Mouse (Mus musculus) C2C12 (cell line): ENCODE measurements around the gene Osbpl5. TPM values are rescaled to one million over a fixed set of nuclear protein-coding genes. Genes with fewer than 3 reads are reported as not detected.

Experiments used
- H3K27me3 ChIP-seq: one replicate; pipeline ENCODE4 v1.6.1; 2011; ENCODE audit not compliant: control insufficient read depth, insufficient read depth, insufficient read length
- H3K36me3 ChIP-seq: one replicate; pipeline ENCODE4 v1.6.1; 2011; ENCODE audit not compliant: control insufficient read depth, insufficient read depth
- H3K4me3 ChIP-seq: one replicate; pipeline ENCODE4 v1.5.1; 2011; ENCODE audit warnings: mild to moderate bottlenecking, control low read depth; ENCODE audit not compliant: poor library complexity, insufficient read depth, severe bottlenecking
- H3K79me2 ChIP-seq: one replicate; pipeline ENCODE4 v1.6.1; 2011; ENCODE audit not compliant: control insufficient read depth, insufficient read depth
- H3K79me3 ChIP-seq: one replicate; pipeline ENCODE4 v1.6.1; 2011; ENCODE audit warnings: low read depth, control low read depth
- H3ac ChIP-seq: one replicate; pipeline ENCODE3; 2011; ENCODE audit warnings: low read depth; ENCODE audit not compliant: control insufficient read depth, insufficient read length
- CEBPB ChIP-seq: IDR thresholded peaks from one replicate; pipeline ENCODE4 v1.6.1; 2011; ENCODE audit warnings: low read depth, mild to moderate bottlenecking, control low read depth, moderate library complexity
- CTCF ChIP-seq: IDR thresholded peaks from one replicate; pipeline ENCODE4 v1.5.1; 2011; ENCODE audit not compliant: control insufficient read depth, insufficient read depth, insufficient read length
- FOSL1 ChIP-seq: IDR thresholded peaks from one replicate; pipeline ENCODE4 v1.8.0; 2011; ENCODE audit warnings: mild to moderate bottlenecking, low read length; ENCODE audit not compliant: poor library complexity, insufficient read depth, severe bottlenecking
- MAX ChIP-seq: IDR thresholded peaks from one replicate; pipeline ENCODE4 v1.6.1; 2011; ENCODE audit warnings: mild to moderate bottlenecking, control low read depth
- MYOD1 ChIP-seq: IDR thresholded peaks from one replicate; pipeline ENCODE4 v1.6.1; 2011; ENCODE audit warnings: low read depth; ENCODE audit not compliant: control insufficient read depth, insufficient read length
- MYOG ChIP-seq: IDR thresholded peaks from one replicate; pipeline ENCODE4 v1.6.1; 2011; ENCODE audit not compliant: control insufficient read depth, insufficient read length; ENCODE audit errors: extremely low read depth
- USF1 ChIP-seq: IDR thresholded peaks from one replicate; pipeline ENCODE4 v1.6.1; 2011; ENCODE audit warnings: low read depth, mild to moderate bottlenecking, control low read depth, moderate library complexity
- polyA plus RNA-seq: library from polyadenylated mRNA; unstranded; fragments of >200 nt; fragmentation: generic; extraction: Trizol; gene quantifications from one replicate; pipeline ENCODE4 v1.2.1, GENCODE M21; 2012; ENCODE audit warnings: missing spikeins

The Osbpl5 gene
- polyA plus RNA-seq, 1 experiment = 41.1 TPM

- Histone ChIP-seq H3K79me2 (no peaks in the 10 kb centered on the region), H3ac (no peak overlapping the region), H3K79me3 (no peaks in the 10 kb centered on the region), H3K36me3 (peaks cover 30% of the 10 kb centered on the region), H3K27me3 (no peaks in the 10 kb centered on the region), H3K4me3 (no peak overlapping the region)
- no peak for TF ChIP-seq CEBPB
- TF ChIP-seq USF1 = no peak
- TF ChIP-seq MAX = peak; percentile 24
- peak; percentile 97 for TF ChIP-seq CTCF
- no peak for TF ChIP-seq MYOD1
These were observed 49.9 kb downstream of the Osbpl5 start for GRCm38 (mm10) chr7:143706697-143707438.

GRCm38 (mm10) chr7:143696140-143696539 lies 60.6 kb downstream of the Osbpl5 start:
- Histone ChIP-seq H3K79me3 (no peaks in the 10 kb centered on the region), H3K27me3 (no peaks in the 10 kb centered on the region), H3K4me3 (no peak overlapping the region), H3K79me2 (no peaks in the 10 kb centered on the region), H3K36me3 (peaks cover 45% of the 10 kb centered on the region), H3ac (no peak overlapping the region)
- no peak for TF ChIP-seq FOSL1

GRCm38 (mm10) chr7:143694550-143694949 lies 62.2 kb downstream of the Osbpl5 start:
- no peaks in the 10 kb centered on the region for H3K79me2 ChIP-seq
- no peaks in the 10 kb centered on the region for H3K79me3 ChIP-seq
- no peak overlapping the region for H3K4me3 ChIP-seq
- no peaks in the 10 kb centered on the region for H3K27me3 ChIP-seq
- H3K36me3 ChIP-seq = peaks cover 45% of the 10 kb centered on the region
- H3ac ChIP-seq = no peak overlapping the region
- no peak for TF ChIP-seq USF1
- TF ChIP-seq MAX = no peak
- no peak for TF ChIP-seq FOSL1
- TF ChIP-seq MYOG = no peak
- no peak for TF ChIP-seq CTCF
- TF ChIP-seq MYOD1 = no peak
- TF ChIP-seq CEBPB = no peak

- Histone ChIP-seq H3K79me2 (no peaks in the 10 kb centered on the region), H3ac (no peak overlapping the region), H3K27me3 (no peaks in the 10 kb centered on the region), H3K36me3 (peaks cover 51% of the 10 kb centered on the region), H3K79me3 (no peaks in the 10 kb centered on the region), H3K4me3 (no peak overlapping the region)
- no peak for TF ChIP-seq USF1
- TF ChIP-seq CEBPB = no peak
- TF ChIP-seq FOSL1 = no peak
- no peak for TF ChIP-seq CTCF
- no peak for TF ChIP-seq MYOD1
These were observed 63.9 kb downstream of the Osbpl5 start for GRCm38 (mm10) chr7:143692746-143693510.

- Histone ChIP-seq H3K79me3 (no peaks in the 10 kb centered on the region), H3K36me3 (peaks cover 51% of the 10 kb centered on the region), H3K27me3 (no peaks in the 10 kb centered on the region), H3K79me2 (no peaks in the 10 kb centered on the region), H3K4me3 (no peak overlapping the region), H3ac (no peak overlapping the region)
- TF ChIP-seq USF1 = no peak
- TF ChIP-seq FOSL1 = no peak
- TF ChIP-seq CTCF = no peak
These were observed 64.9 kb downstream of the Osbpl5 start for GRCm38 (mm10) chr7:143691909-143692308.

- H3K79me3 ChIP-seq = no peaks in the 10 kb centered on the region
- H3K36me3 ChIP-seq = peaks cover 51% of the 10 kb centered on the region
- H3K79me2 ChIP-seq = no peaks in the 10 kb centered on the region
- H3K4me3 ChIP-seq = no peak overlapping the region
- TF ChIP-seq CEBPB (no peak), CTCF (no peak)
- H3ac ChIP-seq = no peak overlapping the region
- no peaks in the 10 kb centered on the region for H3K27me3 ChIP-seq
These were observed 65.6 kb downstream of the Osbpl5 start for GRCm38 (mm10) chr7:143691181-143691580.

- no peak for TF ChIP-seq MYOG
- Histone ChIP-seq H3K79me3 (no peaks in the 10 kb centered on the region), H3K27me3 (no peaks in the 10 kb centered on the region), H3ac (no peak overlapping the region), H3K36me3 (peaks cover 39% of the 10 kb centered on the region), H3K4me3 (no peak overlapping the region), H3K79me2 (no peaks in the 10 kb centered on the region)
These were observed 66.8 kb downstream of the Osbpl5 start for GRCm38 (mm10) chr7:143689946-143690345.
